Mouse (Mus musculus): ENCODE data around the gene Rmi2. TPM values are rescaled to one million over a fixed set of nuclear protein-coding genes. Genes with fewer than 3 reads are reported as not detected.
"Not testable (repeated sequence)": the region's sequence is repeated elsewhere in the genome, so short reads cannot be mapped to it uniquely, and the experiment has no call there.

Rmi2 gene
- polyA plus RNA-seq, 1 experiment from 2014 or later, result 0.70 TPM

GRCm38 (mm10) chr16:10850905-10851304 is 16.0 kb downstream of the Rmi2 start:
- no peaks in the 10 kb centered on the region for H3K9me3 ChIP-seq (ENCODE audit: control insufficient read depth, low read length)
- ATAC-seq, result no peak
- H3K27me3 ChIP-seq (replicated peaks; ENCODE audit: control insufficient read depth, insufficient read depth, low read length), result no peaks in the 10 kb centered on the region
- H3K4me1 ChIP-seq (ENCODE audit: control insufficient read depth, insufficient read depth, low read depth, low read length), result peaks cover 6% of the 10 kb centered on the region
- no peak overlapping the region for H3K9ac ChIP-seq (ENCODE audit: low read depth, low read length)
- H3K27ac ChIP-seq (ENCODE audit: low read depth, low read length), result no peak overlapping the region
- WGBS, result 34% methylated on average over 4 of the region's 4 CpGs
- H3K4me3 ChIP-seq (ENCODE audit: low read length), result no peak overlapping the region
- H3K36me3 ChIP-seq (ENCODE audit: control insufficient read depth, insufficient read depth, low read length), result no peaks in the 10 kb centered on the region
- H3K4me2 ChIP-seq (ENCODE audit: low read length), result no peak overlapping the region

GRCm38 (mm10) chr16:10852216-10852615 is 17.4 kb downstream of the Rmi2 start:
- H3K4me3 ChIP-seq (ENCODE audit: low read length); H3K4me2 ChIP-seq (ENCODE audit: low read length); ATAC-seq; H3K4me1 ChIP-seq (ENCODE audit: control insufficient read depth, insufficient read depth, low read depth, low read length); H3K27me3 ChIP-seq (replicated peaks; ENCODE audit: control insufficient read depth, insufficient read depth, low read length); H3K36me3 ChIP-seq (ENCODE audit: control insufficient read depth, insufficient read depth, low read length); H3K27ac ChIP-seq (ENCODE audit: low read depth, low read length); H3K9ac ChIP-seq (ENCODE audit: low read depth, low read length); H3K9me3 ChIP-seq (ENCODE audit: control insufficient read depth, low read length): not testable (repeated sequence)
- WGBS, result 95% methylated on average over 10 of the region's 10 CpGs

GRCm38 (mm10) chr16:10859726-10860245 is 24.9 kb downstream of the Rmi2 start:
- Histone ChIP-seq H3K9ac (ENCODE audit: low read depth, low read length) (no peak overlapping the region), H3K36me3 (ENCODE audit: control insufficient read depth, insufficient read depth, low read length) (no peaks in the 10 kb centered on the region), H3K4me2 (ENCODE audit: low read length) (no peak overlapping the region), H3K4me1 (ENCODE audit: control insufficient read depth, insufficient read depth, low read depth, low read length) (no peaks in the 10 kb centered on the region), H3K9me3 (ENCODE audit: control insufficient read depth, low read length) (no peaks in the 10 kb centered on the region), H3K4me3 (ENCODE audit: low read length) (no peak overlapping the region), H3K27me3 (replicated peaks; ENCODE audit: control insufficient read depth, insufficient read depth, low read length) (no peaks in the 10 kb centered on the region), H3K27ac (ENCODE audit: low read depth, low read length) (no peak overlapping the region)
- WGBS, result 89% methylated on average over 7 of the region's 7 CpGs
- ATAC-seq, result no peak

- H3K27me3 ChIP-seq (replicated peaks; ENCODE audit: control insufficient read depth, insufficient read depth, low read length), result no peaks in the 10 kb centered on the region
- no peak overlapping the region for H3K27ac ChIP-seq (ENCODE audit: low read depth, low read length)
- ATAC-seq, result no peak
- WGBS, result 71% methylated on average over 3 of the region's 3 CpGs
- no peaks in the 10 kb centered on the region for H3K9me3 ChIP-seq (ENCODE audit: control insufficient read depth, low read length)
- no peak overlapping the region for H3K9ac ChIP-seq (ENCODE audit: low read depth, low read length)
- H3K36me3 ChIP-seq (ENCODE audit: control insufficient read depth, insufficient read depth, low read length), result no peaks in the 10 kb centered on the region
- H3K4me2 ChIP-seq (ENCODE audit: low read length), result no peak overlapping the region
- no peaks in the 10 kb centered on the region for H3K4me1 ChIP-seq (ENCODE audit: control insufficient read depth, insufficient read depth, low read depth, low read length)
- H3K4me3 ChIP-seq (ENCODE audit: low read length), result no peak overlapping the region
Observed at GRCm38 (mm10) chr16:10861408-10861807, 26.5 kb downstream of the Rmi2 start.

- WGBS, result 88% methylated on average over 6 of the region's 6 CpGs
- H3K4me1 ChIP-seq (ENCODE audit: control insufficient read depth, insufficient read depth, low read depth, low read length), result no peaks in the 10 kb centered on the region
- no peaks in the 10 kb centered on the region for H3K27me3 ChIP-seq (replicated peaks; ENCODE audit: control insufficient read depth, insufficient read depth, low read length)
- no peak for ATAC-seq
- no peak overlapping the region for H3K27ac ChIP-seq (ENCODE audit: low read depth, low read length)
- no peak overlapping the region for H3K9ac ChIP-seq (ENCODE audit: low read depth, low read length)
- no peak overlapping the region for H3K4me3 ChIP-seq (ENCODE audit: low read length)
- H3K4me2 ChIP-seq (ENCODE audit: low read length), result no peak overlapping the region
- no peaks in the 10 kb centered on the region for H3K9me3 ChIP-seq (ENCODE audit: control insufficient read depth, low read length)
- no peaks in the 10 kb centered on the region for H3K36me3 ChIP-seq (ENCODE audit: control insufficient read depth, insufficient read depth, low read length)
Observed at GRCm38 (mm10) chr16:10864833-10865591, 30.2 kb downstream of the Rmi2 start.

- Histone ChIP-seq H3K4me3 (ENCODE audit: low read length) (no peak overlapping the region), H3K9me3 (ENCODE audit: control insufficient read depth, low read length) (no peaks in the 10 kb centered on the region), H3K27ac (ENCODE audit: low read depth, low read length) (no peak overlapping the region), H3K36me3 (ENCODE audit: control insufficient read depth, insufficient read depth, low read length) (no peaks in the 10 kb centered on the region), H3K27me3 (replicated peaks; ENCODE audit: control insufficient read depth, insufficient read depth, low read length) (no peaks in the 10 kb centered on the region), H3K4me1 (ENCODE audit: control insufficient read depth, insufficient read depth, low read depth, low read length) (no peaks in the 10 kb centered on the region; the same call in none of the 2 replicates), H3K4me2 (ENCODE audit: low read length) (no peak overlapping the region), H3K9ac (ENCODE audit: low read depth, low read length) (no peak overlapping the region)
- no peak for ATAC-seq
Observed at GRCm38 (mm10) chr16:10865592-10865987, 30.7 kb downstream of the Rmi2 start.

GRCm38 (mm10) chr16:10866841-10867240 is 32.0 kb downstream of the Rmi2 start:
- Histone ChIP-seq H3K4me1 (ENCODE audit: control insufficient read depth, insufficient read depth, low read depth, low read length) (peaks cover 2% of the 10 kb centered on the region), H3K27ac (ENCODE audit: low read depth, low read length) (no peak overlapping the region), H3K36me3 (ENCODE audit: control insufficient read depth, insufficient read depth, low read length) (no peaks in the 10 kb centered on the region), H3K4me2 (ENCODE audit: low read length) (no peak overlapping the region), H3K4me3 (ENCODE audit: low read length) (no peak overlapping the region), H3K9me3 (ENCODE audit: control insufficient read depth, low read length) (no peaks in the 10 kb centered on the region), H3K27me3 (replicated peaks; ENCODE audit: control insufficient read depth, insufficient read depth, low read length) (no peaks in the 10 kb centered on the region), H3K9ac (ENCODE audit: low read depth, low read length) (no peak overlapping the region)
- WGBS, result 87% methylated on average over 8 of the region's 8 CpGs
- ATAC-seq, result no peak

GRCm38 (mm10) chr16:10867501-10867900 is 32.6 kb downstream of the Rmi2 start:
- WGBS, result 86% methylated on average over 2 of the region's 2 CpGs
- peaks cover 2% of the 10 kb centered on the region for H3K4me1 ChIP-seq (ENCODE audit: control insufficient read depth, insufficient read depth, low read depth, low read length)
- no peaks in the 10 kb centered on the region for H3K9me3 ChIP-seq (ENCODE audit: control insufficient read depth, low read length)
- no peaks in the 10 kb centered on the region for H3K27me3 ChIP-seq (replicated peaks; ENCODE audit: control insufficient read depth, insufficient read depth, low read length)
- ATAC-seq, result no peak
- H3K36me3 ChIP-seq (ENCODE audit: control insufficient read depth, insufficient read depth, low read length), result no peaks in the 10 kb centered on the region
- H3K4me2 ChIP-seq (ENCODE audit: low read length), result no peak overlapping the region
- no peak overlapping the region for H3K9ac ChIP-seq (ENCODE audit: low read depth, low read length)
- H3K27ac ChIP-seq (ENCODE audit: low read depth, low read length), result no peak overlapping the region
- H3K4me3 ChIP-seq (ENCODE audit: low read length), result no peak overlapping the region

GRCm38 (mm10) chr16:10867904-10868440 is 33.1 kb downstream of the Rmi2 start:
- Histone ChIP-seq H3K27me3 (replicated peaks; ENCODE audit: control insufficient read depth, insufficient read depth, low read length) (no peaks in the 10 kb centered on the region), H3K4me1 (ENCODE audit: control insufficient read depth, insufficient read depth, low read depth, low read length) (peaks cover 2% of the 10 kb centered on the region), H3K9me3 (ENCODE audit: control insufficient read depth, low read length) (no peaks in the 10 kb centered on the region), H3K4me2 (ENCODE audit: low read length) (no peak overlapping the region), H3K36me3 (ENCODE audit: control insufficient read depth, insufficient read depth, low read length) (no peaks in the 10 kb centered on the region), H3K27ac (ENCODE audit: low read depth, low read length) (no peak overlapping the region), H3K9ac (ENCODE audit: low read depth, low read length) (no peak overlapping the region), H3K4me3 (ENCODE audit: low read length) (no peak overlapping the region)
- no peak for ATAC-seq
- 33% methylated on average over 11 of the region's 11 CpGs for WGBS

All from hindbrain, embryonic 16.5 days (tissue).